Mouse (Mus musculus) midbrain, embryonic 16.5 days (tissue): ENCODE measurements at regions not wholly inside any gene's neighbourhood (a gene's known extent, or its start where the extent isn't known, plus 50 kb on each side); places are given as distances from the start of the nearest gene placed in this dataset.

Source experiments
- ATAC-seq: fragments of 200-750 bp; cut with Nextera tagmentation; 2 replicates; pipeline ENCODE4 v1.8.0; 2017; ENCODE audit warnings: moderate TSS enrichment
- H3K27ac ChIP-seq: fragments of 300-500 bp; sonication (generic); 2 replicates; pipeline ENCODE4 v1.5.1; 2014; ENCODE audit warnings: mild to moderate bottlenecking, low read length, mixed read lengths
- H3K27me3 ChIP-seq: fragments of 300-500 bp; sonication (generic); 2 replicates; pipeline ENCODE4 v1.6.1; 2014; ENCODE audit warnings: low read depth, low read length, mixed read lengths; ENCODE audit not compliant: control insufficient read depth, insufficient read depth
- H3K36me3 ChIP-seq: fragments of 300-500 bp; sonication (generic); 2 replicates; pipeline ENCODE4 v1.6.1; 2014; ENCODE audit warnings: mild to moderate bottlenecking, low read length, moderate library complexity, mixed read lengths; ENCODE audit not compliant: control insufficient read depth, insufficient read depth
- H3K4me1 ChIP-seq: fragments of 300-500 bp; sonication (generic); 2 replicates; pipeline ENCODE4 v1.6.1; 2014; ENCODE audit warnings: mild to moderate bottlenecking, low read length, mixed read lengths; ENCODE audit not compliant: control insufficient read depth, insufficient read depth
- H3K4me2 ChIP-seq: fragments of 300-500 bp; sonication (generic); 2 replicates; pipeline ENCODE4 v1.6.1; 2014; ENCODE audit warnings: mild to moderate bottlenecking, low read length, mixed read lengths
- H3K4me3 ChIP-seq: fragments of 300-500 bp; sonication (generic); 2 replicates; pipeline ENCODE4 v1.5.1; 2014; ENCODE audit warnings: low read depth, mild to moderate bottlenecking, low read length, moderate library complexity, mixed read lengths
- H3K9ac ChIP-seq: fragments of 300-500 bp; sonication (generic); 2 replicates; pipeline ENCODE4 v1.6.1; 2014; ENCODE audit warnings: low read depth, low read length, mixed read lengths
- H3K9me3 ChIP-seq: fragments of 300-500 bp; sonication (generic); replicated peaks from 2 replicates; pipeline ENCODE4 v1.6.1; 2014; ENCODE audit warnings: mild to moderate bottlenecking, low read length, mixed read lengths; ENCODE audit not compliant: control insufficient read depth, poor library complexity, severe bottlenecking
- WGBS: fragments of 180-500 bp; shearing (Covaris S2); extraction: QIAGEN DNeasy Blood & Tissue Kit; methylation state at CpG from one replicate; pipeline ENCODE4 v1.1.7; 2014; 5-methylcytosine and 5-hydroxymethylcytosine counted together

- ATAC-seq, result no peak
- Histone ChIP-seq H3K27ac (no peak overlapping the region), H3K4me2 (no peak overlapping the region), H3K27me3 (no peaks in the 10 kb centered on the region), H3K9ac (no peak overlapping the region), H3K4me1 (no peaks in the 10 kb centered on the region), H3K36me3 (no peaks in the 10 kb centered on the region), H3K9me3 (no peaks in the 10 kb centered on the region), H3K4me3 (no peak overlapping the region)
- 55% methylated on average over 2 of the region's 2 CpGs for WGBS
Measured at GRCm38 (mm10) chr9:78872561-78872960, 257.2 kb downstream of the Cd109 start.

GRCm38 (mm10) chr9:78879955-78880642 is 264.8 kb downstream of the Cd109 start:
- H3K4me2 ChIP-seq, result no peak overlapping the region
- WGBS, result 10% methylated on average over 6 of the region's 6 CpGs
- peak; percentile 93 for ATAC-seq
- no peaks in the 10 kb centered on the region for H3K36me3 ChIP-seq
- H3K4me3 ChIP-seq, result no peak overlapping the region
- peaks cover 6% of the 10 kb centered on the region for H3K4me1 ChIP-seq
- no peaks in the 10 kb centered on the region for H3K27me3 ChIP-seq
- no peaks in the 10 kb centered on the region for H3K9me3 ChIP-seq
- H3K9ac ChIP-seq, result no peak overlapping the region
- H3K27ac ChIP-seq, result peak overlapping the region; percentile 14; the same call in 1 of the 2 replicates

- H3K27ac ChIP-seq, result peak overlapping the region; percentile 14; the same call in 1 of the 2 replicates
- H3K4me1 ChIP-seq, result peaks cover 6% of the 10 kb centered on the region
- ATAC-seq, result peak; percentile 75
- H3K4me2 ChIP-seq, result no peak overlapping the region
- 13% methylated on average over 4 of the region's 4 CpGs for WGBS
- no peak overlapping the region for H3K9ac ChIP-seq
- no peaks in the 10 kb centered on the region for H3K9me3 ChIP-seq
- no peak overlapping the region for H3K4me3 ChIP-seq
- no peaks in the 10 kb centered on the region for H3K36me3 ChIP-seq
- no peaks in the 10 kb centered on the region for H3K27me3 ChIP-seq
Measured at GRCm38 (mm10) chr9:78880643-78881306, 265.4 kb downstream of the Cd109 start.

GRCm38 (mm10) chr9:78881307-78881790 is 266.0 kb downstream of the Cd109 start:
- Histone ChIP-seq H3K27ac (peak overlapping the region; percentile 65), H3K9me3 (no peaks in the 10 kb centered on the region), H3K4me2 (peak overlapping the region; percentile 3; the same call in 1 of the 2 replicates), H3K4me3 (no peak overlapping the region), H3K9ac (no peak overlapping the region), H3K27me3 (no peaks in the 10 kb centered on the region), H3K36me3 (no peaks in the 10 kb centered on the region), H3K4me1 (peaks cover 6% of the 10 kb centered on the region)
- 0 out of 2 replicates have a peak, but pooled peaks have one; percentile 68 for ATAC-seq
- 25% methylated on average over 5 of the region's 5 CpGs for WGBS

- Histone ChIP-seq H3K4me3 (no peak overlapping the region), H3K9ac (no peak overlapping the region), H3K36me3 (no peaks in the 10 kb centered on the region), H3K9me3 (no peaks in the 10 kb centered on the region), H3K27ac (no peak overlapping the region), H3K4me1 (no peaks in the 10 kb centered on the region), H3K27me3 (no peaks in the 10 kb centered on the region), H3K4me2 (no peak overlapping the region)
- no peak for ATAC-seq
- WGBS, result 80% methylated on average over 9 of the region's 9 CpGs
Measured at GRCm38 (mm10) chr9:78903211-78903610, 287.9 kb downstream of the Cd109 start.

- no peaks in the 10 kb centered on the region for H3K9me3 ChIP-seq
- 96% methylated on average over 1 of the region's 1 CpGs for WGBS
- no peak overlapping the region for H3K27ac ChIP-seq
- no peaks in the 10 kb centered on the region for H3K27me3 ChIP-seq
- H3K4me1 ChIP-seq, result no peaks in the 10 kb centered on the region
- no peak overlapping the region for H3K4me3 ChIP-seq
- no peaks in the 10 kb centered on the region for H3K36me3 ChIP-seq
- ATAC-seq, result no peak
- no peak overlapping the region for H3K4me2 ChIP-seq
- no peak overlapping the region for H3K9ac ChIP-seq
Measured at GRCm38 (mm10) chr9:78917336-78917735, 302.0 kb downstream of the Cd109 start.

- H3K27me3 ChIP-seq, result no peaks in the 10 kb centered on the region
- no peak overlapping the region for H3K4me3 ChIP-seq
- H3K36me3 ChIP-seq, result no peaks in the 10 kb centered on the region
- ATAC-seq, result no peak
- no peak overlapping the region for H3K4me2 ChIP-seq
- 86% methylated on average over 7 of the region's 7 CpGs for WGBS
- no peaks in the 10 kb centered on the region for H3K9me3 ChIP-seq
- H3K9ac ChIP-seq, result no peak overlapping the region
- no peak overlapping the region for H3K27ac ChIP-seq
- no peaks in the 10 kb centered on the region for H3K4me1 ChIP-seq
Measured at GRCm38 (mm10) chr9:78925977-78926593, 310.7 kb downstream of the Cd109 start.

- Histone ChIP-seq H3K27ac (no peak overlapping the region), H3K4me3 (no peak overlapping the region), H3K9me3 (no peaks in the 10 kb centered on the region), H3K27me3 (no peaks in the 10 kb centered on the region), H3K36me3 (no peaks in the 10 kb centered on the region), H3K4me1 (no peaks in the 10 kb centered on the region), H3K4me2 (no peak overlapping the region), H3K9ac (no peak overlapping the region)
- no peak for ATAC-seq
Measured at GRCm38 (mm10) chr9:78941648-78942047, 326.3 kb downstream of the Cd109 start.

- Histone ChIP-seq H3K27me3 (no peaks in the 10 kb centered on the region), H3K4me3 (no peak overlapping the region), H3K4me2 (no peak overlapping the region), H3K9ac (no peak overlapping the region), H3K4me1 (no peaks in the 10 kb centered on the region), H3K27ac (no peak overlapping the region), H3K9me3 (no peaks in the 10 kb centered on the region), H3K36me3 (no peaks in the 10 kb centered on the region)
- no peak for ATAC-seq
- WGBS, result 30% methylated on average over 1 of the region's 1 CpGs
Measured at GRCm38 (mm10) chr9:78964813-78965212, 349.5 kb downstream of the Cd109 start.
